Mouse (Mus musculus): ENCODE data around the gene Spata1. TPM values are rescaled to one million over a fixed set of nuclear protein-coding genes. Genes with fewer than 3 reads are reported as not detected.
"Not testable (repeated sequence)": the region's sequence is repeated elsewhere in the genome, so short reads cannot be mapped to it uniquely, and the experiment has no call there.

The Spata1 gene
- polyA plus RNA-seq, 1 experiment from 2014 or later: 6.4 TPM

DNA sequence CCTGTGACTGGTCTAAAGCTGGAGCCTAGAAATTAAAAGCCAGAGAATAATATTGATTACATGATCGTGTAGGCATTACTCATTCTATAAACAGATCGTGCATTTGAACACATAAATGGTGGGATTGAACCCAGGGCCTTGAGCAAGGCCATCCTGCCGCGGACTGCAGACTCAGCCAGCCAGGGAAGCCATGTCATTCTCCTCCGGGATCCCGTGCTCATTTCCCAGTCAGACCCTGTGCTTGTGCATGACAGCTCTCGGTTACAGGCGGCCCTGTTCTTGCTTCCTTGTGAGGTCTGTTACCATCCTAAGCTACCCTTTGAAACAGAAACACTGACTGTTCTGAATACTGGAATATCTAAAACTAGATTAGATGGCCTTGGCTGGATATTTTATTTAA, 64.9 kb downstream of the Spata1 start:
- H3K4me1 ChIP-seq (replicated peaks): no peaks in the 10 kb centered on the region
- H3K4me3 ChIP-seq: no peak overlapping the region
- peaks cover 85% of the 10 kb centered on the region for H3K36me3 ChIP-seq
- H3K9ac ChIP-seq: no peak overlapping the region
- ATAC-seq (ENCODE audit: low FRiP score): no peak
- 94% methylated on average over 8 of the region's 8 CpGs for WGBS
- H3K4me2 ChIP-seq: no peak overlapping the region
- H3K9me3 ChIP-seq: no peaks in the 10 kb centered on the region
- H3K27ac ChIP-seq: no peak overlapping the region
- H3K27me3 ChIP-seq: no peaks in the 10 kb centered on the region

DNA sequence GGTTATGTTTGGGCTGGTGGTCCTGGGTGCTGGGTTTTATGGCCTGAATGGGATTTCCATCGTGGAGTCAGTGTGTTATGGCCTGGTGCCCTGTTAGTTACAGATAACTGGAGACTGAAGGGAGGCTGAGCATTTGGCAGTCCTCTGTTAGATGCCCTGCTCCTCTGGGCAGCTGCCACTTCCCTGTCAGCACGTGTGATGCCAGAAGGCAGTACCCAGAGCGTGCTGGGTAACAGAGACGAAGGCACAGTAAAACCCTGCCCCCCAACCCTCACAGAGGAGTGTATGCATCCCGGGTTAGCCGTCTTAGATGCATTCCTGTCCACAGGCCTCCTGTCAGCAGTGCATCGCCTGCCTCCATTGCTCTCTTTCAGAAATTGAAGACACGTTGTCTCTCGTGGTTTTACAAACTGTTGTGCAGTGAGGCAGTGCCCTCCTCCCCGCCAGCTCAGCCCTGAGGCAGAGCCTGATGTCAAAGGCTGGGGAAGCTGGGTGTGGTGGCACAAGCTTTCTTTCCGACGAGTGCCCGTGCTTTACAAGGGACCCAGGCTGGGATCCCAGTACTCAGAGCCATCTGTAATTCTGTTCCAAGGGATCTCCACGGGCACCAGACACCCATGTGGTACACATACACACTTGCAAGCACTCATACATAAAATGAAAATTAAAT, 65.7 kb downstream of the Spata1 start:
- Histone ChIP-seq H3K27me3 (no peaks in the 10 kb centered on the region), H3K9me3 (no peaks in the 10 kb centered on the region), H3K4me2 (no peak overlapping the region), H3K4me1 (replicated peaks) (no peaks in the 10 kb centered on the region), H3K9ac (no peak overlapping the region), H3K4me3 (no peak overlapping the region), H3K36me3 (peaks cover 90% of the 10 kb centered on the region), H3K27ac (no peak overlapping the region)
- WGBS: 93% methylated on average over 14 of the region's 14 CpGs
- ATAC-seq (ENCODE audit: low FRiP score): no peak

DNA sequence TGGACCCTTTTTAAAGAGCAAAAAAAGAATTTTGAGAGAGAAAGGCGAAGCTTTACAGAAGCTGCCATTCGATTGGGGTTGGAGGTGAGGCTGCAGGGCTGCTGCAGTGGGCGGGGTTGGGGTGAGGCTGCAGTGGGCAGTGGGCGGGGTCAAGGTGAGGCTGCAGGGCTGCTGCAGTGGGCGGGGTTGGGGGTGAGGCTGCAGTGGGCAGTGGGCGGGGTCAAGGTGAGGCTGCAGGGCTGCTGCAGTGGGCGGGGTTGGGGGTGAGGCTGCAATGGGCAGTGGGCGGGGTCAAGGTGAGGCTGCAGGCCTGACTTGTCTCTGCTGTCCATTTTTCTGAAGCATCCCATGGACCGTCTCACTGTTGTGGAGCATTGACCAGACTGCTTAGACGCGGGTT, 66.5 kb downstream of the Spata1 start:
- H3K36me3 ChIP-seq: peaks cover 90% of the 10 kb centered on the region
- WGBS: 91% methylated on average over 11 of the region's 11 CpGs

DNA sequence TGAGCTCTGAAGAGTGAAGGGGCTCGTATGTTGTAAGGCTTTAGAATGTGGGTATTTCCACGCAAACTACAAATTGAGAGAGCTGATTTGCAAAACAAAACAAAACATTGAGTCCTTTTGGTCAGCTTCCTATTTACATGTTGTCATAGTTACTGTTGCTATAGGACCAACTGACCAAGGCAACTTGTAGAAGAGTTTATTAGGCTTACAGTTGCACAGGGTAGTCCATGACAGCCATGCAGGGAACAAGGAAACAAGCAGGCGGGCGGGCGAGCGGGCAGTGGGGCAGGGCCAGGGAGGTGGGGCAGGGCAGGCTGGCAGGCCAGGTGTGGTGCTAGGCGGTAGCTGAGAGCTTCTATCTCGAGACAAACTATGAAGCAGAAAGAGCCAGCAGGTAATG, 73.1 kb downstream of the Spata1 start:
- H3K36me3 ChIP-seq: peaks cover 68% of the 10 kb centered on the region
- H3K27me3 ChIP-seq: no peaks in the 10 kb centered on the region
- H3K9ac ChIP-seq: no peak overlapping the region
- H3K4me3 ChIP-seq: no peak overlapping the region
- H3K4me2 ChIP-seq: no peak overlapping the region
- WGBS: 58% methylated on average over 8 of the region's 8 CpGs
- no peak overlapping the region for H3K27ac ChIP-seq
- H3K4me1 ChIP-seq (replicated peaks): peaks cover 4% of the 10 kb centered on the region
- H3K9me3 ChIP-seq: no peaks in the 10 kb centered on the region
- ATAC-seq (ENCODE audit: low FRiP score): peak; percentile 54; the same call in 1 of the 2 replicates

More for the DNA sequence above, 66.5 kb downstream of the Spata1 start:
- ATAC-seq (ENCODE audit: low FRiP score); H3K4me3 ChIP-seq; H3K9ac ChIP-seq; H3K4me1 ChIP-seq (replicated peaks); H3K4me2 ChIP-seq; H3K9me3 ChIP-seq; H3K27me3 ChIP-seq; H3K27ac ChIP-seq: not testable (repeated sequence)

DNA sequence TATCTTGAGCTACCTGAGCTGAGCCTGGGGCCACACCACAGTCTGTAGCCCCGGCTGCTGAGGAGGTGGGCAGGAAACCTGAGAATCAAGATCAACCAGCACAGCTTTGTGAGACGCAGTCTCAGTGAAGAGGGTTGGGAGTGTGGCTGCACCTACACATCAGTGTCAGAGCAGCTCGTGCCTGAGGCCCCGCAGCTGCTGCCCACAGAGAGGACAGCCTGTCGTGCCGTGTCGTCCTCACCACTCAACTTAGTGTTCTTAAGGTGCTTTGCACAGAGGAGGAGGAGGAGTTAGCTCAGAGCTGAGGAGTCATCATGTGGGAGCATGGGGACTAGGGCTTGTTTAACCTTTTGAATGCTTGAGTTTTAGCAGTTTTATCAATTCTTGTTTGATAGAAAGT, 73.7 kb downstream of the Spata1 start:
- H3K4me2 ChIP-seq: no peak overlapping the region
- H3K27ac ChIP-seq: no peak overlapping the region
- H3K9me3 ChIP-seq: no peaks in the 10 kb centered on the region
- no peaks in the 10 kb centered on the region for H3K27me3 ChIP-seq
- WGBS: 72% methylated on average over 7 of the region's 7 CpGs
- peaks cover 4% of the 10 kb centered on the region for H3K4me1 ChIP-seq (replicated peaks)
- peaks cover 66% of the 10 kb centered on the region for H3K36me3 ChIP-seq
- H3K9ac ChIP-seq: no peak overlapping the region
- ATAC-seq (ENCODE audit: low FRiP score): 0 out of 2 replicates have a peak, but pooled peaks have one; percentile 31
- H3K4me3 ChIP-seq: no peak overlapping the region

DNA sequence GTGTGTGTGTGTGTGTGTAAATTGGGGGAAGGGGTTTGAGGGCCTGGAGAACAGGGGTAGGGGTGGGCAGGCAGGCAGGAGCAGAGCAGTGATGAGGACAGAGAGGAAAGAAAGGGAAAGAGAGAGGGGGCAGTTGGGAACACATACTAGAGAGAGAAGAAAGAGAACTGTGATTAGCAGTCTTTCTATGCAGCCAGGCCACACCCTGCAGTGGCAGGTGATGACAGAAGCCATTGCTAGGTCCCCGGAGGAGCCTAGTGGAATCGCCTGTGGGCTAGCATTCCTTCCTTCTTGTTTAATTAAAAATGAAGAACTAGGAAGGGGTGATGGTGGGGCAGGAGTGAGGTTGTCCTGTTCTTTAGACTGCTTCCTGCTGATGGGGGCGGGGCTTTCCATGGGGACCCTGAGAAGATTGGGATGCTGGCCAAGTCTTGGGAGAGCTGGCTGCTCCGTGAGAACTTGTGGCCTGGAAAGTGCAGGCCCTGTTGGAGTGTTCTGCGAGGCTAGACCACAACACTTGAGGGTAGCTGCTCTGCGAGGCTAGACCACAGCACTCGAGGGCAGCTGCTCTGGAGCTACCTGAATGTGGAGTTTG, 75.2 kb downstream of the Spata1 start:
- Histone ChIP-seq H3K36me3 (peaks cover 62% of the 10 kb centered on the region), H3K9me3 (no peaks in the 10 kb centered on the region), H3K4me2 (no peak overlapping the region), H3K27ac (no peak overlapping the region), H3K9ac (no peak overlapping the region), H3K4me1 (replicated peaks) (peaks cover 4% of the 10 kb centered on the region), H3K4me3 (no peak overlapping the region), H3K27me3 (no peaks in the 10 kb centered on the region)
- ATAC-seq (ENCODE audit: low FRiP score): no peak
- 67% methylated on average over 7 of the region's 7 CpGs for WGBS

DNA sequence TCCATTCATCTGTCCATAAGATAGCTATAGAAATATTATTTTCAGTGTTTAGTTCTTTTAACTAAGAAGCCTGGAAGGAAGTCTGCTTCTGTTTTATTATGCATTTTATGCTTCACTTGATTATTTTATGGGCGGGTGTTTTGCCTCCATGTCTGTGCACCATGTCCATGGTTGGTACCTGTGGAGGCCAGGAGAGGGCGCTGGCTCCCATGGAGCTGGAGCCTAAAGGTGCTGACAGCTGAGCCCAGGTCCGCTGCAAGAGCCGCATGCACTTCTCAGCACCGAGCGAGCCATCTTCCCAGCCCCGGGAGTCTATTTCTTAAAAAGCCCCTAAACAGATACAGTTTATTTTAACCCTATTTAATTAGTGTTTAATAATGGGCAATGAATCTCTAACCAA, 75.8 kb downstream of the Spata1 start:
- Histone ChIP-seq H3K36me3 (peaks cover 63% of the 10 kb centered on the region), H3K4me1 (replicated peaks) (peaks cover 4% of the 10 kb centered on the region)
- ATAC-seq (ENCODE audit: low FRiP score): no peak

DNA sequence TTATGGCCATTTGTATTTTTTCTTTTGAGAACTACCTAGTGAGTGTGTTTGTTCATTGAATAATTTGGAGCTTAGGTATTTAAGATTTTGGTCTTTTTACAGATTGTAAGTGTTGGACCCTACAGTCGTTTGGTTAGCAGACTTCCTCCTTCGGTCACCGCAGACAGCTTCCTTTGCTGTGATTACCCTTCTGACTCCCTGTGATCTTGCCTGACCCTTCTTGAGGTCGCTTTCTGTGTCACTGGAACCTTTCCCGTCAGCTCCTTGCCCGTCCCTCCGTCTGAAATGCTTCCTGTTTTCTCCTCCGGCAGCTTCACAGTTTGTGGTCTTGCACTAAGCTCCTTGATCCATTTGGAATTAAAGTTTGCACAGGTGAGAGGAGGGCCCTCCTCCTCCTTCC, 77.8 kb downstream of the Spata1 start:
- no peak overlapping the region for H3K9ac ChIP-seq

More for the DNA sequence above, 75.8 kb downstream of the Spata1 start:
- no peaks in the 10 kb centered on the region for H3K27me3 ChIP-seq
- no peak overlapping the region for H3K4me3 ChIP-seq
- H3K27ac ChIP-seq: no peak overlapping the region
- H3K9me3 ChIP-seq: no peaks in the 10 kb centered on the region
- no peak overlapping the region for H3K4me2 ChIP-seq
- H3K9ac ChIP-seq: no peak overlapping the region
- WGBS: 81% methylated on average over 7 of the region's 7 CpGs

DNA sequence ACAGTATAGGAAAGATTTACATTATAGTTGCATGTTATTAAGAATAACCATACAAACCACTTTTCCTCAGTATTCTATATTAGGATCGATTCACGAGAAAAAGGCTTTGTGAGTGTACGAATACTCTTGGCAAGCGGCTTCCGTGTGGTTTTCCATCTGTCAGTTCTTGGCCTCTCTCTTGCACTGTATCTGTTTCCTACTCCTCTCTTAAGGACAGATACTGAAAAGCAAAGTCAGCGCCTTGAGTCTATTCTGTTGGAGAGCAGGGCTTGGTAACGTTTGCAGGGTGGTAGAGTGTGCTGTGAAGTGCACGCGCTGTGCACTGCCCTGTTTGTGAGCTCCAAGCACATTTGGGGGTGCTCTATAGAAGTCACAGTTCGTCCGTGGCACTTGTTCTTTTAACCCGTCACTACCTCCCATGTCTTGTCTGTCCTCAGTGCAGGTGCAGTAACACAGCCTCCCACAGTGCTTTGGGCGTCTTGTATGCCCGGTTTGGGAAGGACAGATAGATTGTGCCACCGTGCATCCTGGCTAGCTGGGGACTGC, 79.5 kb downstream of the Spata1 start:
- peaks cover 55% of the 10 kb centered on the region for H3K36me3 ChIP-seq
- H3K4me2 ChIP-seq: no peak overlapping the region
- no peak overlapping the region for H3K27ac ChIP-seq
- H3K4me3 ChIP-seq: no peak overlapping the region
- WGBS: 93% methylated on average over 15 of the region's 15 CpGs
- H3K9ac ChIP-seq: no peak overlapping the region
- no peak for ATAC-seq (ENCODE audit: low FRiP score)
- H3K4me1 ChIP-seq (replicated peaks): peaks cover 4% of the 10 kb centered on the region
- H3K27me3 ChIP-seq: no peaks in the 10 kb centered on the region
- no peaks in the 10 kb centered on the region for H3K9me3 ChIP-seq

More for the DNA sequence above, 77.8 kb downstream of the Spata1 start:
- Histone ChIP-seq H3K27me3 (no peaks in the 10 kb centered on the region), H3K4me1 (replicated peaks) (peaks cover 4% of the 10 kb centered on the region), H3K4me2 (no peak overlapping the region), H3K36me3 (peaks cover 60% of the 10 kb centered on the region), H3K4me3 (no peak overlapping the region), H3K27ac (no peak overlapping the region), H3K9me3 (no peaks in the 10 kb centered on the region)
- WGBS: 71% methylated on average over 8 of the region's 8 CpGs
- ATAC-seq (ENCODE audit: low FRiP score): no peak

DNA sequence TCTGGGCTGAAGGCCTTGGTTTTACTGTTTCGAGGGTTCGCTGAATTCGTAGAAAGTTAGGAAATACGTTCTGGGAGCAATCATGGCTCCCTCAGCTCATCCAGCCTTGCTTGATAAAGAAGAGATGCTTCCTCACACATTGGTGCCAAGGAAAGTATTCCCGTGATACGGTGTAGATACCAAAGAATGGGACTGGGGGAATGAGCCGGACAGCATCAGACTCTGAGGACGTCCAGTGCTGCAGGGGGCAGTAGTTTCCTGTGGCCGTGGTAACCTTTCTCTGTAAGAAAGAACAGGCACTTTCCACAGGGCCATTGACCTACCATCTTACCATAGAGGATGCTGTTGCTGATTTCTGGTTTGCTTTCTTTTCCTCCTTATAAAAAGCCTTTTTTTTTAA, 80.0 kb downstream of the Spata1 start:
- no peak overlapping the region for H3K27ac ChIP-seq
- no peaks in the 10 kb centered on the region for H3K9me3 ChIP-seq
- 86% methylated on average over 9 of the region's 9 CpGs for WGBS
- H3K36me3 ChIP-seq: peaks cover 55% of the 10 kb centered on the region
- no peak for ATAC-seq (ENCODE audit: low FRiP score)
- H3K4me2 ChIP-seq: no peak overlapping the region
- H3K4me1 ChIP-seq (replicated peaks): peaks cover 4% of the 10 kb centered on the region
- H3K27me3 ChIP-seq: no peaks in the 10 kb centered on the region
- H3K9ac ChIP-seq: no peak overlapping the region
- no peak overlapping the region for H3K4me3 ChIP-seq

DNA sequence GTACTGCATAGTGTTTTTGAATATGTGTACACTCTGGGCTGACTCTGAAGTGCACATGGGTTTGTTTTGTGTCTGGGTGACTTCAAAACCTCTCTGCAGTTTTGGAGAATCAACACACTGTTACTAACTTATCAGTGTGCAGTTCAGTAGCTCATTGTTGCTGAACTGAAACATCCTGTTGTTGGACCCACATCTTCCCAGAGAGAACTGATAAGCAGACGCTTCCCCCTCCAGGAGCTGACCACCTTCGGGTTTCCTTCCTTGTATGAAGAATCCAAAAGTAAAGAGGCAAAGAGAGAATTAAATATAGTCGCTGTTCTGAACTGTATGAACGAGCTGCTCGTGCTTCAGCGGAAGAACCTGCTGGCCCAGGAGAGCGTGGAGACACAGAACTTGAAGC, 80.7 kb downstream of the Spata1 start:
- Histone ChIP-seq H3K4me1 (replicated peaks) (no peaks in the 10 kb centered on the region), H3K27me3 (no peaks in the 10 kb centered on the region), H3K4me3 (no peak overlapping the region), H3K27ac (no peak overlapping the region), H3K9ac (no peak overlapping the region), H3K4me2 (no peak overlapping the region), H3K9me3 (no peaks in the 10 kb centered on the region), H3K36me3 (peaks cover 55% of the 10 kb centered on the region)
- no peak for ATAC-seq (ENCODE audit: low FRiP score)
- 94% methylated on average over 7 of the region's 7 CpGs for WGBS

DNA sequence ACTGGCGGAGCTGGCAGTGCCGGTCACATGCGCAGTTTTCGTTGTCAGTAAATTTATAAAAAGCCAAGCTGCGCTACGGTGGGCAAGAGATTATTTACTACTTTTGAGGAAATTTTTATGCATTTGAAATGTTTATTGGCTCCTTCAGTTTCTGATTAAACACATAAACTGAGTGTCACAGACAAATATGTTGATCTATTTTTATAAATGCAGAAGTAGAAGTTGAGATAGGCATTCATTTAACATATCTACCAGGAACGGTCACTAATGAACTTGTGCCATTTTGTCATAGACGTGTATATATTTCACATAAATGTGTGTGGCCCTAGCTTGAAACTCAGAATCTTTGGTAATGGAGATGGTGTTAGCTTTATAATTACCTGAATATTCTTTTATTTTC, 81.7 kb downstream of the Spata1 start:
- H3K9ac ChIP-seq: no peak overlapping the region
- H3K36me3 ChIP-seq: peaks cover 46% of the 10 kb centered on the region
- H3K4me1 ChIP-seq (replicated peaks): no peaks in the 10 kb centered on the region

DNA sequence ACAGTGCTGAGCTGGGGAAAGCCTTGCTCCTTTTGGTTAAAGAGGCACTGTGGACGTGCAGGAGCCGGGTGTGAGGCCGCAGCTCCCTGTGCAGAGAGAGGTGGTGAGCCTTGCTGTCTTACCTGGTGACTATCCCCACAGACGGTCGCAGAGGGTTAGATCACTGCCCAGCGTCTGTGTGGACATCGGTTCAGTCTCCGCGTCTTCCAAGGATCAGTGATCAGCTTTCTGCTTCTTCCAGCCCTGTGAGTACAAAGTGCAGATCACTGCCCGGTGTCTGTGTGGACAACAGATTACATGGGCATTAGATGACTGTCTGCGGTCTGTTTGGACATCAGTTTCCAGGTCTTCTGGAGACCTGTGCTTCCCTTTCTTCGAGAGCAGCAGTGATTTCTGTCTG, 85.0 kb downstream of the Spata1 start:
- H3K9ac ChIP-seq: no peak overlapping the region
- ATAC-seq (ENCODE audit: low FRiP score): no peak
- 95% methylated on average over 12 of the region's 12 CpGs for WGBS
- H3K4me1 ChIP-seq (replicated peaks): peaks cover 14% of the 10 kb centered on the region
- H3K36me3 ChIP-seq: peaks cover 24% of the 10 kb centered on the region
- no peak overlapping the region for H3K4me2 ChIP-seq
- H3K27ac ChIP-seq: no peak overlapping the region
- H3K4me3 ChIP-seq: no peak overlapping the region
- no peaks in the 10 kb centered on the region for H3K9me3 ChIP-seq
- H3K27me3 ChIP-seq: no peaks in the 10 kb centered on the region

More for the DNA sequence above, 81.7 kb downstream of the Spata1 start:
- H3K4me3 ChIP-seq: no peak overlapping the region
- no peaks in the 10 kb centered on the region for H3K27me3 ChIP-seq
- WGBS: 98% methylated on average over 8 of the region's 8 CpGs
- H3K9me3 ChIP-seq: no peaks in the 10 kb centered on the region
- no peak overlapping the region for H3K27ac ChIP-seq
- ATAC-seq (ENCODE audit: low FRiP score): no peak
- no peak overlapping the region for H3K4me2 ChIP-seq
